Mouse (Mus musculus) urinary bladder, postnatal 36 days (tissue): ENCODE results near the gene Ldha.
"Not testable (repeated sequence)": the region's sequence is repeated elsewhere in the genome, so short reads cannot be mapped to it uniquely, and the experiment has no call there.

Experiments
- DNase-seq, 2 experiments: peaks; one replicate each; pipeline ENCODE4 v3.0.0; 2022; ENCODE audit warnings: low spot score in 2 of 2, mixed read lengths in 1 of 2

Gene Ldha

GRCm38 (mm10) chr7:46880992-46881391, 39.7 kb downstream of the Ldha start:
- no peak for DNase-seq

DNA sequence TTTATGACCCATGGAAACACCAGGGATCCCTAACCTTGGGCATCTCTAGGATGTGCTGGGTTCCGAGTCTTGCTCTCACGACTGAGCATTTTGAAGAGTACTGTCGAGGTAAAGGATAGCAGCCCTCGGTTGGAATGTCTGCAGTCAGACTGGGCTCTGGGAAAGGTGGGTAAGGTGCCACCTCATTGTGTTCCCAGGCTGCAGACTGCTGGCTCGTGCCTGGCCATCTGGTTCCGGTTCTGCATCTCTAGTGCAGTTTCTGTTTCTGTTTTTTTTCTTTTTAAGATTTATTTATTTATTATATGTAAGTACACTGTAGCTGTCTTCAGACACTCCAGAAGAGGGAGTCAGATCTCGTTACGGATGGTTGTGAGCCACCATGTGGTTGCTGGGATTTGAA, 40.7 kb downstream of the Ldha start:
- DNase-seq, result not testable (repeated sequence)

DNA sequence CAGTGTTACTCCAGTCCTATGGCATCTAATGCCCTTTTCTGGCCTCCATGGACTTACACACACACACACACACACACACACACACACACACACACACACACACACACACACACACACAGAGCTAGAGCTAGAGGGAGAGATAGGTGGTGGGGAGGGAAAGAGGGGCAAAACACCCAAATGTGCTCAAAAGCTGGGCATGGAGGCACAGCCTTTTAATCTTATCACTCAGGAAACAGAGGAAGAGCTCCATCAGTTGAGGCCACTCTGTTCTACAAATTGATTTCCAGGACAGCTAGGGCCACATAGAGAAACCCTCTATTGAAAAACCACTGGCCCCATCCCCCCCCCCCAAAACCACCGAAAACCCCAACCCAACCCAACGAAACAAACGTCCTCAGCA, 42.0 kb downstream of the Ldha start:
- no peak for DNase-seq

DNA sequence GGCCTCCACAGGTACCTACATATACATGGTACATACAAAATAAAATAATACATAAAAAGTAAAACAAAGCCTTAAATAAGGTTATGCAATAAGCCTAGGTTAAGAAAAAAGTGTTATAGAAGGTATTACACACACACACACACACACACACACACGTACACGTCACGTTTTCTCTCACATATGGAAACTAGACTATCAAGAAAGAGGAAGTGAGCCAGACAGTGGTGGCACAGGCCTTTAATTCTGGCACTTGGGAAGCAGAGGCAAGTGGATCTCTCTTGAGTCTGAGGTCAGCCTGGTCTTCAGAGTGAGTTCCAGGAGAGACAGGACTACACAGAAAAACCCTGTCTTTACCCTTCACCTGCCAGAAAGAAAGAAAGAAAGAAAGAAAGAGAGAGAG, 54.2 kb downstream of the Ldha start:
- DNase-seq, result no peak

DNA sequence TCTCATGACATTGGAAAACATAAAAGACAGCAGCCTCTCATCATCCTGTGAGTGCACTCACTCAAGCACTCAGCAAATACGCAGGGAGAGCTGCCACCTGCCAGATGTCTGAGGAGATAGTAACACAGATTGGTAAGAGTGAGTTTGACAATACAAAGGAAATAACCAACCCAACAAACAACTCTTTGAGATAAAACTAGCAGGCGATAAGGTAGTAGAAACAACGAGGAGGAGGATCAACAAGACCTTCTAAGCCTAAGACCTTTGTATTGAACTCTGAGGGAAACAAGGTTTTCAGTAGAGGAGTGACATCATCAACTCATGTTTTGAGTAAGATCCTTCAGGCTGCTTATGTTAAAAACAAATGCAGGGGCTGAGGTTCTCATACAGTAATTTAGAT, 58.1 kb downstream of the Ldha start:
- no peak for DNase-seq
